Mouse (Mus musculus) fat pad, adult 2 months (tissue): Measurements from ENCODE around the gene Opn1mw.
"Not testable (repeated sequence)": the region's sequence is repeated elsewhere in the genome, so short reads cannot be mapped to it uniquely, and the experiment has no call there.

Experiments
- DNase-seq: peaks from one replicate; pipeline ENCODE4 v3.0.0-alpha.2; 2011; ENCODE audit warnings: low read depth, low spot score; ENCODE audit errors: extremely low read depth

Gene Opn1mw

GRCm38 (mm10) chrX:74127164-74127563 lies at the start of gene Opn1mw:
Opn1mw (plus strand) TSS chrX:74127464.
- no peak for DNase-seq

- DNase-seq = no peak
Observed at GRCm38 (mm10) chrX:74084276-74084837, 42.9 kb upstream of the Opn1mw start.

DNA sequence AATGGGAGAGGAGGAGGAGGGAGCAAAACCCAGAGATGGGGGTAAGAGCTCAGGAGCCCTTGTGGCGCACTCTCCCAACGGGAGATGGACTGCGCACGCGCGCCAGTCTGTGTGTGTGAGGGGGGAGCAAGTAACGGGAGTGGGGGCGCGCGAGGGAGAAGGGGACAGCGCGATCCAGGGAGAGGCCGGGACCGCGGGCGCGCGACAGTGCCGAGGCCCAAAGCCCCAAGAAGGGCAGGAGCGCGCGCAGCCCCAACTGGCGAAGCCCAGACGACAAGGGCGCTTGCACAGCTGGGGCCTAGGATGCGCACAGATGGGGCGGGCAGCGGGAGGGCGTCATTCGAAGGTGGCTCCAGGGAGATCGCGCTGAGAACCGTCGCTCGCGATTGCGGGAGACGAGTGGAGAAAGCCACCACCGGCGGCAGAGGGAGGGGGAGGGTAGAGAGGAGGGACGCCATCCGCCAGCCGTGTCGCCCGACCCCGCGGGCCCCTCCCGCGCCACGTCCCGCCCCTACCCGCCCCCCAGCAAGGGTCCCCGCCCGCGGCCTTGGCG lies 42.2 kb upstream of the Opn1mw start:
- DNase-seq = no peak

DNA sequence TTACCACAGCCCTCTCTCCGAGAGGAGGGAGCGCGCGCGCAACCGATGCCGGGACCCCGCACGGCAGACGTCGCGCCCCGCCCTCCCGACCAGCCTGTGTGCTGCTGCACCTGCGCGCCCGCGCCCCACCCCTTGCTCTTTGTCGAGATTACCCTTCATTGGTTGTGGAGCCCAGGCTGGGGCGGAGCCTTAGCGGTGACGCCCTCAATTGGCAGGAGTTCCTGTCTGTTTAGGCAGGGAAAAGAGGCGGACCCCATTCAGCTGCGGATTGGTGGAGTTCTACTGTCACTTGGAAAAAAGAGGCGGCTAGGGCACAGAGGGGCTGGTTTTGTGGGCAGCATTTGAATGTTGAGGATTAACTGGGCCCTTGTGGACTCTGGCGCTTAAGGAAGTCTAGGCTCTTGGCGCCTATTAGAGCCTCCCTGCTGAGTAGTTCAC lies 41.6 kb upstream of the Opn1mw start:
- DNase-seq = peak; percentile 74

- DNase-seq = no peak
Observed at GRCm38 (mm10) chrX:74095130-74095529, 32.1 kb upstream of the Opn1mw start.

DNA sequence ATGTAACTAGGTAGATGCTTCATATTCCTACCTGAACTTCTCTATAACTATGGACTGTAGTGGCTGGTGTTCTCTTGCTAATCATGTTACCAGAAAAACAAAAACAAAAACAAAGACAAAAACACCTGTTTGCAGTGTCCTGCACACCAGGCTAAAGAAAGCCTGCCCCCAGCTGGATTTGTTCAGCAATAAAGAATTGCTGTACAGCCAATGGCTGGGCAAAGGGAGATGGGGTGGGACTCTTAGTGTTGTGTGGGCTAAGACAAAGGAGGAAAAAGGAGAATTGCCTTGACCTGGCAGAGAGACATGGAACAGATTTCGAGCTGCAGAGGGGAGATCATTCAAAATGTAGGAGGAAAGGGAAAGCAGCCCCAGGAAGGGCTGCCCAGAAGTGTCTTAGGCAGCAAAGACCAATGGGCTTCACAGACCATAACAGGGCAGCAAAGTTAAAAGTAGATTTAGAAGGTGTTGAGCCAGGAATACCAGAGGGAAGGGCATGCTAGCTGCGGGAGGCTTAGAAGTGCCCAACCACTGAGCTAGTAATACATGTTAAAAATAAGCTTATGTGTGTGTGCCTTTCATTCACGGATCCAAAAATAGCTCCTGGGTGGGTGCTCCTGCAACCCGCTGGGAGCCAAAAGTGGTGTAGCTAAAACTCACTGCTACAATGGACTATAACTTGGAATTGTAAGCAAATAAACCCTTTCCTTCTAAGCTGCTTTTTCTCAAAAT lies 23.6 kb upstream of the Opn1mw start:
- DNase-seq = no peak

- no peak for DNase-seq
Observed at GRCm38 (mm10) chrX:74105916-74106315, 21.3 kb upstream of the Opn1mw start.

- no peak for DNase-seq
Observed at GRCm38 (mm10) chrX:74108747-74109146, 18.5 kb upstream of the Opn1mw start.

- no peak for DNase-seq
Observed at GRCm38 (mm10) chrX:74114036-74114435, 13.2 kb upstream of the Opn1mw start.

- no peak for DNase-seq
Observed at GRCm38 (mm10) chrX:74115511-74115910, 11.8 kb upstream of the Opn1mw start.

DNA sequence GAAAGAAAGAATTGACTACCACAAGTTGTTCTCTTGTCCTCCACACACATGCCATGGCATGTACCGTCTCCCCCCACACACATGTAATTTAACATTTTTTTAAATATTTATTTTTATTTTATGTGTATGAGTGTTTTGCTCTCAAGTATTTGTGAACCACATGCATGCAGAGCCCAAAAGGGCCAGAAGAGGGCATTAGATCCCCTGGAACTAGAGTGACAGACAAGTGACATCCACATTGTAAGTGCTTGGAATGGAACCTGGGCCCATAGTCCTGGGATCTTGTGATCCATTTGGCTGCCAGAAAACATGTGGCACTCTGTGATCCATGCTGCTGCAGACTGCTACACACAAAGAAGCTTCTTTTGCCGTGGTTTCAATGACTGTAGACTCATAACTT lies 2.3 kb upstream of the Opn1mw start:
- no peak for DNase-seq

- DNase-seq = not testable (repeated sequence)
Observed at GRCm38 (mm10) chrX:74135263-74135662, 8.0 kb downstream of the Opn1mw start, which contains the start of gene Mecp2. Mecp2 (minus strand) TSS chrX:74135363.

DNA sequence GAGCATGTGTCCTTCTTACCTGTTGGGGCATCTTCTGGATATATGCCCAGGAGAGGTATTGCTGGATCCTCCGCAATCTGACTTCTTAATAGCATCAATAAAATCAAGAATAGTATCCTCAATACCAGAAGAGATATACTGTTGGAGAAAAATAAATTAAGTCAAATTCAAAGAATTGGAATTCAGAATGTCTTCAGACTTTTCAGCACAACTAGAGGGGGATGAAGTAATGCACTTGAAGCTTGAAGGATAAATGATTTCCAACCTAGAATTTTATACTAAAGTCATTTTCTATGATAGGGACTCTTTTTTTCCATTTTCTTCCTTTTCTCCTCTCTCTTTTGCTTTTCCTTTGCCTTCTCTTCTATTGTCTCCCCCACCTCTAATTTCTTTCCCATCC lies 40.5 kb downstream of the Opn1mw start, which contains the start of gene Tex28:
Tex28 (minus strand) TSS at position 101 of the 400 bp plus-strand sequence.
- no peak for DNase-seq

DNA sequence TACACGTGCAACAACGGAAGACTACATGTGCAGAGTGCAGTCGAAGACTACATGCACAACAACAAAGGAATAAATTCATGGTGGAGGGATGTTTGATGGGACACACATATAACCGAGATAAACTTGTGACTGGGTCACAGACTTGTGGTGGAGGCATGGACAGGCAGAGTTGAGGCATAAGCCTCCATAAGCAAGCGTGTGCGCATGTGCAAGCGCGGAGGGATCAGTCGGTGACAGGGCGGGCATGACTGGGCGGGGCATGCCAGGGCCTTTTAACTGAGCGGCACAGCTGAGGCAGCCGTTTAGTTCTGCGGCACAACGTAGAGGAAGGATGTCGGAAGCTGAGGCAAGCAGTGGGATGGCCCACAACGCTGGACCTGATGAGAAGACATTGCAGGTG lies 49.7 kb downstream of the Opn1mw start, which contains the start of gene Tktl1:
Tktl1 (plus strand) TSS at position 301 of the 400 bp plus-strand sequence.
- no peak for DNase-seq
